Mouse (Mus musculus): Measurements from ENCODE around the gene Icam1. TPM values are rescaled to one million over a fixed set of nuclear protein-coding genes. Genes with fewer than 3 reads are reported as not detected.

The Icam1 gene
- polyA plus RNA-seq, 1 experiment from 2014 or later, result 18.6 TPM

DNA sequence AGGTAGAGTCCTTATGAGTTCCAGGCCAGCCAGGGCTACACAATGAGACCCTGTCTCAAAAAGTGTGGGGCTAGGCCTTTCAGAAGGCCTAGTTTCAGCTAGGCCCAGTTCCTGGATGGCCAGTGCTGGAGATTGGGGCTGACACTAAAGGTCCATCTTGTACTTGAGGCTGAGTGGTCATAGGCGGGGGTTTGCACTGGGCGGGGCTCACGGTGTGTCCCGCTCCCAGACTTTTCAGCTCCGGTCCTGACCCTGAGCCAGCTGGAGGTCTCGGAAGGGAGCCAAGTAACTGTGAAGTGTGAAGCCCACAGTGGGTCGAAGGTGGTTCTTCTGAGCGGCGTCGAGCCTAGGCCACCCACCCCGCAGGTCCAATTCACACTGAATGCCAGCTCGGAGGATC lies 11.1 kb downstream of the Icam1 start:
- WGBS, result 82% methylated on average over 12 of the region's 12 CpGs
- H3K9me3 ChIP-seq (ENCODE audit: control insufficient read depth, low read length), result no peaks in the 10 kb centered on the region
- H3K27me3 ChIP-seq (replicated peaks; ENCODE audit: control insufficient read depth, insufficient read depth, low read length), result peaks cover 29% of the 10 kb centered on the region
- no peak for ATAC-seq (ENCODE audit: low read depth)
- H3K9ac ChIP-seq (ENCODE audit: low read depth, low read length), result no peak overlapping the region
- peaks cover 18% of the 10 kb centered on the region for H3K4me1 ChIP-seq (ENCODE audit: control insufficient read depth, insufficient read depth, low read length)
- no peak overlapping the region for H3K4me2 ChIP-seq (ENCODE audit: low read depth, low read length)
- no peak for DNase-seq (ENCODE audit: low spot score)
- no peak overlapping the region for H3K4me3 ChIP-seq (ENCODE audit: low read depth, low read length)
- no peaks in the 10 kb centered on the region for H3K36me3 ChIP-seq (ENCODE audit: control insufficient read depth, insufficient read depth, low read length)
- no peak overlapping the region for H3K27ac ChIP-seq (replicated peaks; ENCODE audit: low read depth, low read length)

DNA sequence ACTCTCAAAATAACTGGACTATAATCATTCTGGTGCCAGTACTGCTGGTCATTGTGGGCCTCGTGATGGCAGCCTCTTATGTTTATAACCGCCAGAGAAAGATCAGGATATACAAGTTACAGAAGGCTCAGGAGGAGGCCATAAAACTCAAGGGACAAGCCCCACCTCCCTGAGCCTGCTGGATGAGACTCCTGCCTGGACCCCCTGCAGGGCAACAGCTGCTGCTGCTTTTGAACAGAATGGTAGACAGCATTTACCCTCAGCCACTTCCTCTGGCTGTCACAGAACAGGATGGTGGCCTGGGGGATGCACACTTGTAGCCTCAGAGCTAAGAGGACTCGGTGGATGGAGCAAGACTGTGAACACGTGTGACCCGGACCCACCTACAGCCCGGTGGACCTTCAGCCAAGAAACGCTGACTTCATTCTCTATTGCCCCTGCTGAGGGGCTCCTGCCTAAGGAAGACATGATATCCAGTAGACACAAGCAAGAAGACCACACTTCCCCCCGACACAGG lies 12.0 kb downstream of the Icam1 start:
- no peaks in the 10 kb centered on the region for H3K9me3 ChIP-seq (ENCODE audit: control insufficient read depth, low read length)
- no peak overlapping the region for H3K4me3 ChIP-seq (ENCODE audit: low read depth, low read length)
- H3K4me2 ChIP-seq (ENCODE audit: low read depth, low read length), result no peak overlapping the region
- H3K36me3 ChIP-seq (ENCODE audit: control insufficient read depth, insufficient read depth, low read length), result no peaks in the 10 kb centered on the region
- peaks cover 27% of the 10 kb centered on the region for H3K4me1 ChIP-seq (ENCODE audit: control insufficient read depth, insufficient read depth, low read length)
- ATAC-seq (ENCODE audit: low read depth) (no peak), DNase-seq (ENCODE audit: low spot score) (no peak)
- peaks cover 39% of the 10 kb centered on the region for H3K27me3 ChIP-seq (replicated peaks; ENCODE audit: control insufficient read depth, insufficient read depth, low read length)
- no peak overlapping the region for H3K27ac ChIP-seq (replicated peaks; ENCODE audit: low read depth, low read length)
- 58% methylated on average over 8 of the region's 8 CpGs for WGBS
- no peak overlapping the region for H3K9ac ChIP-seq (ENCODE audit: low read depth, low read length)

DNA sequence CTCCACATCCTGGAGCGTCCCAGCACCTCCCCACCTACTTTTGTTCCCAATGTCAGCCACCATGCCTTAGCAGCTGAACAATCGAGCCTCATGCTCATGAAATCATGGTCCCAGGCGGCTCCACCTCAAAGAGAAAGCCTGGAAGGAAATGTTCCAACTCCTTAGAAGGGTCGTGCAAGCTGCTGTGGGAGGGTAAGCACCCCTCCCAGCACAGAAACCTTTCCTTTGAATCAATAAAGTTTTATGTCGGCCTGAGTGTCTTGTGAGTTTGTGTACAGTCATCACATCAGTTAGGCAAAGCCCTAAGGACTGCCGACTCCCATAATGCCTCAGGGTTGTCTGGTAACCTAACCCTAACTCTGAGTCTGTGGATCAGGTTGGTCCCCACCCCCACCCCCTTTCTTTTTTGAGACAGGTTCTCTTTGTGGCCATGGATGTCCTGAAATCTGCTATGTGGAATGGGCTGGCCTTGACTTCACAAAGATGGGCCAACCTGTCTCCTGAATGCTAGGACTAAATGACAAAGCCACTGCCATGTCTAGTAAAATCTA lies 12.8 kb downstream of the Icam1 start:
- Histone ChIP-seq H3K4me1 (ENCODE audit: control insufficient read depth, insufficient read depth, low read length) (peaks cover 33% of the 10 kb centered on the region), H3K27me3 (replicated peaks; ENCODE audit: control insufficient read depth, insufficient read depth, low read length) (peaks cover 47% of the 10 kb centered on the region), H3K36me3 (ENCODE audit: control insufficient read depth, insufficient read depth, low read length) (no peaks in the 10 kb centered on the region), H3K4me2 (ENCODE audit: low read depth, low read length) (no peak overlapping the region; the same call in 1 of the 2 replicates), H3K27ac (replicated peaks; ENCODE audit: low read depth, low read length) (no peak overlapping the region), H3K9me3 (ENCODE audit: control insufficient read depth, low read length) (no peaks in the 10 kb centered on the region), H3K4me3 (ENCODE audit: low read depth, low read length) (no peak overlapping the region), H3K9ac (ENCODE audit: low read depth, low read length) (no peak overlapping the region)
- WGBS, result 59% methylated on average over 6 of the region's 6 CpGs
- ATAC-seq (ENCODE audit: low read depth), result no peak
- no peak for DNase-seq (ENCODE audit: low spot score)

DNA sequence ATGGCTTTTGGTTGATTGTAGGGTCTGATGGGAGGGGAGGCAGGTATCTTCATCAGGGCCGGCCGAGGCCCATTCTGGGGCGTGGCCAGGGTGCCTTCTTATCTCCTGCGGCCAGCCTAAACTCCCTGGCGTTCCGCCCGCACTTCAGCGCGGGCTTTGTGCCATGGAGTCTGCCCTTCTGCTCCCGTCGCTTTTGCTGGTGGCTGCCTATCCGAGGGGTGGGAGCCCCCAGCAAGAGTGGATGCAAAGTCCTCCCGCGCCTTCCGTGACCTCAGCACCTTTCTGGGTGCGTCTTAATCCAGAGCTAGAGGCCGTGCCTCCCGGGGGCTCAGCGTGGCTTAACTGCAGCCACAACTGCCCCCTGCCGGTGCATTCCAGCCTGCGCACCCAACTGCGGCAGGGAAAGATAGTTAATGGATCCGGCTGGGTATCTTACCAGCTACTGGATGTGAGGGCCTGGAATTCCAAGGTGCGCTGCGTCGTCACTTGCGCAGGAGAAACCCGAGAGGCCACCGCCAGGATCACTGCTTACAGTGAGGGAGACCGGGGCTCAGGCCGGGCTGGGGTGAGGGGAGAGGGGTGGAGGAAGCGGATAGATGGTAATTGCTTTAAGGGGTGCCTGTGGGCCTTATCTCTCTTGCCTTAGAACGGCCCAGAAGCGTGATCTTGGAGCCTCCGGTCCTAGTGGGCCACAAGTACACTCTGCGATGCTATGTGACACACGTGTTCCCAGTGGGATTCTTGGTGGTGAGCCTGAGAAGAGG lies 13.7 kb downstream of the Icam1 start, which contains the start of gene Icam4:
Gene Icam4 (plus strand): TSS at position 83 of the 764 bp plus-strand sequence.
- H3K4me3 ChIP-seq (ENCODE audit: low read depth, low read length), result peak within 1 kb of the TSS; percentile 52
- ATAC-seq (ENCODE audit: low read depth) (no peak), DNase-seq (ENCODE audit: low spot score) (peak; percentile 76)
- 2% methylated on average over 37 of the region's 37 CpGs for WGBS
- H3K9me3 ChIP-seq (ENCODE audit: control insufficient read depth, low read length), result no peaks in the 10 kb centered on the region
- H3K4me2 ChIP-seq (ENCODE audit: low read depth, low read length), result peak within 1 kb of the TSS; percentile 73
- no peak within 1 kb of the TSS for H3K27ac ChIP-seq (replicated peaks; ENCODE audit: low read depth, low read length)
- peak within 1 kb of the TSS; percentile 40; the same call in 1 of the 2 replicates for H3K9ac ChIP-seq (ENCODE audit: low read depth, low read length)
- peaks cover 54% of the 10 kb centered on the region for H3K27me3 ChIP-seq (replicated peaks; ENCODE audit: control insufficient read depth, insufficient read depth, low read length)
- H3K36me3 ChIP-seq (ENCODE audit: control insufficient read depth, insufficient read depth, low read length), result no peaks in the 10 kb centered on the region
- peaks cover 33% of the 10 kb centered on the region for H3K4me1 ChIP-seq (ENCODE audit: control insufficient read depth, insufficient read depth, low read length)

DNA sequence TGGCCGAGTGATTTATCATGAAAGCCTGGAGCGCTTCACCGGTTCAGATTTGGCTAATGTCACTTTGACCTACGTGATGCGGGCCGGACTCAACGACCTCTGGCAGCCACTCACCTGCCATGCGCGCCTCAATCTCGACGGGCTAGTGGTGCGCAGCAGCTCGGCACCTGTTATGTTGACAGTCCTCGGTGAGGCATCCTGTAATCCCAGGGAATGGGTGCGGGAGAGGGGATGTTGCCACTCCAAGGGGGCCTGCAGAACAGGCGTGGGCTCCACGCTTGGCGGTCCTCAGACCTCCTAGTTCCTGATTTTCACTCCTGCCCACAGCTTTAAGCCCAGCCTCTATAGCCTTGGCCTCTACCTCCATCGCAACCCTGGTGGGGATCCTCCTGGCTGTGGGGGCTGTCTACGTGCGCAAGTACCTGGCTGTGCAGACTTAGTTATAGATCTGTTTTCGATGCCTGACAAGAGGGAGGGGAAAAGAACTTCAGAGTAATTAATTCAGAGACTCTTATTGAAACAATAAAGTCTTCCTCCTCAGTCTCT lies 14.3 kb downstream of the Icam1 start:
- Histone ChIP-seq H3K4me1 (ENCODE audit: control insufficient read depth, insufficient read depth, low read length) (peaks cover 33% of the 10 kb centered on the region), H3K4me2 (ENCODE audit: low read depth, low read length) (peak overlapping the region; percentile 73), H3K27ac (replicated peaks; ENCODE audit: low read depth, low read length) (no peak overlapping the region), H3K36me3 (ENCODE audit: control insufficient read depth, insufficient read depth, low read length) (no peaks in the 10 kb centered on the region), H3K4me3 (ENCODE audit: low read depth, low read length) (peak overlapping the region; percentile 52), H3K9me3 (ENCODE audit: control insufficient read depth, low read length) (no peaks in the 10 kb centered on the region), H3K27me3 (replicated peaks; ENCODE audit: control insufficient read depth, insufficient read depth, low read length) (peaks cover 61% of the 10 kb centered on the region), H3K9ac (ENCODE audit: low read depth, low read length) (no peak overlapping the region)
- DNase-seq (ENCODE audit: low spot score) (no peak), ATAC-seq (ENCODE audit: low read depth) (no peak)
- 34% methylated on average over 21 of the region's 22 CpGs for WGBS

DNA sequence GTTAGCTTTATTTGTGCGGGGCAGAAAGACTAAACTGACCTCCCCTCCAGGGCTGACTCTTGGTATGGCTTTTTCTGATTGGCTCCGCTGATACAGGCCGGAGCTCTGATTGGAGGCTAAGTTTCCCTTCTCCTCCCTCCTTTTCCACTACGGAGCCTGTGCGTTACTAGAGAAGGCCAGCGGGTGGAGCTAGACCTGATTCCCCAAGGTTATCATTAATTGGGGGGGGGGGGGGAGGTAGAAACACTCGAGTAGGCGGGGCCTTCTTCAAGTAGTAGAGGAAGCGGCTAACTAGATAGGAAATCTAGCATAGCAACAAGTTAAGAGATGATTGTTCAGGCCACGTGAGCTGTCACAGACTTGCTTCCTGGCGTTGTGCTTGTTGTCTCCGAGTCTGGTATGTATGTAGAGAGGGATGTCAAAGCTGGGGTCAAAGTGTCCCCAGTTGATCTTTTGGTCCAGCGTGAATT lies 15.0 kb downstream of the Icam1 start:
- peaks cover 68% of the 10 kb centered on the region for H3K27me3 ChIP-seq (replicated peaks; ENCODE audit: control insufficient read depth, insufficient read depth, low read length)
- H3K4me2 ChIP-seq (ENCODE audit: low read depth, low read length), result peak overlapping the region; percentile 73
- H3K9ac ChIP-seq (ENCODE audit: low read depth, low read length), result no peak overlapping the region
- H3K9me3 ChIP-seq (ENCODE audit: control insufficient read depth, low read length), result no peaks in the 10 kb centered on the region
- H3K4me3 ChIP-seq (ENCODE audit: low read depth, low read length), result peak overlapping the region; percentile 52
- H3K36me3 ChIP-seq (ENCODE audit: control insufficient read depth, insufficient read depth, low read length), result no peaks in the 10 kb centered on the region
- DNase-seq (ENCODE audit: low spot score) (peak; percentile 93), ATAC-seq (ENCODE audit: low read depth) (peak; percentile 74)
- peaks cover 33% of the 10 kb centered on the region for H3K4me1 ChIP-seq (ENCODE audit: control insufficient read depth, insufficient read depth, low read length)
- WGBS, result 0% methylated on average over 13 of the region's 13 CpGs
- no peak overlapping the region for H3K27ac ChIP-seq (replicated peaks; ENCODE audit: low read depth, low read length)

DNA sequence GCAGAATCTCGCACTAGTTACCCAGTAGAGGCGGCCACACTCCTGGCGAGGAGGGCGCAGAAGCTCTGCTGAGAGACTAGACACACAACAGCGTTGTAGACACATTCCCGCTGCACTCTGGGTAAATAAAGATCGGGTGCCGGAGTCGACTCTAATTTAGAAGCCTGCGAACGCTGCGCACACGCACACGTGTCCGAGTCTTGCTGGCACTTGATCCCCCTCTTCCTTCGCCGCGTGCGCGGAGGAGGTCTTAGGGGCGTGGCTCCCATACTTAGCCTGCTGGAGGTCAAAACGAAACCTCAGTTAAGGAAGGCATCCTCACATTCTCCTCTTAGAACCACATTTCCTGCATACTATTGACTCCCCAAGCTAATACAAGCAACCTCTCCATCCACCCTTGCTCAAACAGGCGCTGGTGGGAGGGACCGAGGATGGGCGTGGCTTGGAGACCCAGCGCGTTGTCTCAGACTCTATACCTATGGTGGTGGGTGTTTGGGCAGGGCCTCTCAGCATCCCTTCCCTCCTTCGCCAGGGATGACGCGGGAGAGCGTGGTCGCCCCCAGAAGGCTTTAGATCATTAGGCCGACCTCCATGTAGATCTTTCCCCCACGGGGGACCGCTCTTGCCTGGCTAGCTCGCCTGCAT lies 15.6 kb downstream of the Icam1 start:
- Histone ChIP-seq H3K4me1 (ENCODE audit: control insufficient read depth, insufficient read depth, low read length) (peaks cover 33% of the 10 kb centered on the region), H3K4me3 (ENCODE audit: low read depth, low read length) (peak overlapping the region; percentile 52), H3K9ac (ENCODE audit: low read depth, low read length) (peak overlapping the region; percentile 45), H3K27me3 (replicated peaks; ENCODE audit: control insufficient read depth, insufficient read depth, low read length) (peaks cover 73% of the 10 kb centered on the region), H3K4me2 (ENCODE audit: low read depth, low read length) (peak overlapping the region; percentile 73), H3K9me3 (ENCODE audit: control insufficient read depth, low read length) (no peaks in the 10 kb centered on the region), H3K27ac (replicated peaks; ENCODE audit: low read depth, low read length) (no peak overlapping the region), H3K36me3 (ENCODE audit: control insufficient read depth, insufficient read depth, low read length) (no peaks in the 10 kb centered on the region)
- ATAC-seq (ENCODE audit: low read depth), result peak; percentile 47
- DNase-seq (ENCODE audit: low spot score), result peak; percentile 73
- under 1% methylated on average over 24 of the region's 36 CpGs for WGBS

DNA sequence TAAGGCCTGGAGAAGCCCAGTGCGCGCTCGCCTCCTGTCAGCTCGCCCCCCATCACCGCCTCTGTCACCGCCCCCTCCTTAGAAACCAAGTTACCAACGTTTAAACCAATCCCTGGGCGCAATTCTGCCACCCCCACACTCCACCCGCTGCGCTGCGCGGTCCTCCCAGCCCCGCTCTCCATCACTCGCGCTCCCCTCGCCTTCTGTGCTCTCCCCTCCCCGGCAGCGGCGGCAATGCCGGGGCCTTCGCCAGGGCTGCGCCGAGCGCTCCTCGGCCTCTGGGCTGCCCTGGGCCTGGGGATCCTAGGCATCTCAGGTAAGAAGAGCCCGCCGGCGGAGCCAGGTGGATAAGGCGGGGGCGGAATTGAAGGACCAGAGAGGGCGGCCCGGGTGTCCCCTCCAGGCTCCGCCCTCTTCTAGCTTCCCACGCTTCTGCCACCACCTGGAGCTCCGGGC lies 16.1 kb downstream of the Icam1 start, which contains the start of gene Icam5:
Gene Icam5 (plus strand): TSS at position 178 of the 456 bp plus-strand sequence.
- Histone ChIP-seq H3K27ac (replicated peaks; ENCODE audit: low read depth, low read length) (no peak within 1 kb of the TSS), H3K9me3 (ENCODE audit: control insufficient read depth, low read length) (no peaks in the 10 kb centered on the region), H3K4me3 (ENCODE audit: low read depth, low read length) (peak within 1 kb of the TSS; percentile 52), H3K36me3 (ENCODE audit: control insufficient read depth, insufficient read depth, low read length) (no peaks in the 10 kb centered on the region), H3K27me3 (replicated peaks; ENCODE audit: control insufficient read depth, insufficient read depth, low read length) (peaks cover 79% of the 10 kb centered on the region), H3K9ac (ENCODE audit: low read depth, low read length) (peak within 1 kb of the TSS; percentile 53), H3K4me2 (ENCODE audit: low read depth, low read length) (peak within 1 kb of the TSS; percentile 73), H3K4me1 (ENCODE audit: control insufficient read depth, insufficient read depth, low read length) (peaks cover 38% of the 10 kb centered on the region)
- no peak for ATAC-seq (ENCODE audit: low read depth)
- DNase-seq (ENCODE audit: low spot score), result no peak
- WGBS, result under 1% methylated on average over 28 of the region's 35 CpGs

Data from embryonic facial prominence, embryonic 14.5 days (tissue).